Mouse (Mus musculus): ENCODE data around the gene Vps18. TPM values are rescaled to one million over a fixed set of nuclear protein-coding genes. Genes with fewer than 3 reads are reported as not detected.

The Vps18 gene
- total RNA-seq (2021) = 10 to 100 TPM; 40.2 to 40.5 TPM
- long read RNA-seq, experiment 1, full-length matches to known transcripts = 34 of 48 reads
- long read RNA-seq, experiment 1, partial matches to known transcripts = 14 of 48 reads
- long read RNA-seq, experiment 1, other reads (novel, unspliced or antisense) = 0 of 48 reads
- long read RNA-seq, experiment 2, full-length matches to known transcripts = 30 of 50 reads
- long read RNA-seq, experiment 2, partial matches to known transcripts = 19 of 50 reads
- long read RNA-seq, experiment 2, other reads (novel, unspliced or antisense) = 1 of 50 reads

- intact Hi-C loops (cut with DNase I) = loop anchor here (2.0 to 10.0 kb wide), 2 partner anchors 38 to 244 kb away; partner anchors contain the start of gene Knl1
- peak; percentile 99 for DNase-seq (ENCODE audit: low spot score in 2 of 2)
Measured at GRCm38 (mm10) chr2:119288270-119288882, at the start of gene Vps18. TSS of gene Vps18 (plus strand) at chr2:119288740.

GRCm38 (mm10) chr2:119240075-119240818 is 48.3 kb upstream of the Vps18 start:
- intact Hi-C loops (cut with DNase I) = no loop called here
- no peak for DNase-seq (ENCODE audit: low spot score in 2 of 2)

GRCm38 (mm10) chr2:119240819-119241186 is 47.7 kb upstream of the Vps18 start:
- intact Hi-C loops (cut with DNase I) = no loop called here
- DNase-seq (ENCODE audit: low spot score in 2 of 2) = no peak

GRCm38 (mm10) chr2:119242548-119242947 is 46.0 kb upstream of the Vps18 start:
- no peak for DNase-seq (ENCODE audit: low spot score in 2 of 2)
- intact Hi-C loops (cut with DNase I) = no loop called here

- DNase-seq (ENCODE audit: low spot score in 2 of 2) = no peak
- intact Hi-C loops (cut with DNase I) = no loop called here
Measured at GRCm38 (mm10) chr2:119245246-119245645, 43.3 kb upstream of the Vps18 start.

GRCm38 (mm10) chr2:119247904-119248303 is 40.6 kb upstream of the Vps18 start:
- intact Hi-C loops (cut with DNase I) = no loop called here
- peak; percentile 17 to 46 for DNase-seq (ENCODE audit: low spot score in 2 of 2)

GRCm38 (mm10) chr2:119249592-119250061 is 38.9 kb upstream of the Vps18 start:
- intact Hi-C loops (cut with DNase I) = loop anchor here (2.0 kb wide), 1 partner anchor 39 kb away; the partner anchor contains the start of gene Vps18
- no peak for DNase-seq (ENCODE audit: low spot score in 2 of 2)

GRCm38 (mm10) chr2:119250377-119250776 is 38.2 kb upstream of the Vps18 start:
- no peak for DNase-seq (ENCODE audit: low spot score in 2 of 2)
- intact Hi-C loops (cut with DNase I) = loop anchor here (2.0 kb wide), 1 partner anchor 38 kb away; the partner anchor contains the start of gene Vps18

GRCm38 (mm10) chr2:119250826-119251478 is 37.6 kb upstream of the Vps18 start:
- intact Hi-C loops (cut with DNase I) = loop anchor here (2.0 kb wide), 1 partner anchor 38 kb away; the partner anchor contains the start of gene Vps18
- peak; percentile 60 to 79 for DNase-seq (ENCODE audit: low spot score in 2 of 2)

GRCm38 (mm10) chr2:119254976-119255375 is 33.6 kb upstream of the Vps18 start:
- DNase-seq (ENCODE audit: low spot score in 2 of 2) = no peak
- intact Hi-C loops (cut with DNase I) = no loop called here

- no peak for DNase-seq (ENCODE audit: low spot score in 2 of 2)
- intact Hi-C loops (cut with DNase I) = no loop called here
Measured at GRCm38 (mm10) chr2:119260518-119260917, 28.0 kb upstream of the Vps18 start.

- DNase-seq (ENCODE audit: low spot score in 2 of 2) = no peak
- intact Hi-C loops (cut with DNase I) = no loop called here
Measured at GRCm38 (mm10) chr2:119261326-119261725, 27.2 kb upstream of the Vps18 start.

GRCm38 (mm10) chr2:119262978-119263377 is 25.6 kb upstream of the Vps18 start:
- intact Hi-C loops (cut with DNase I) = no loop called here
- DNase-seq (ENCODE audit: low spot score in 2 of 2) = no peak

GRCm38 (mm10) chr2:119263813-119264212 is 24.7 kb upstream of the Vps18 start:
- intact Hi-C loops (cut with DNase I) = no loop called here
- no peak for DNase-seq (ENCODE audit: low spot score in 2 of 2)

GRCm38 (mm10) chr2:119270286-119270642 is 18.3 kb upstream of the Vps18 start:
- intact Hi-C loops (cut with DNase I) = no loop called here
- DNase-seq (ENCODE audit: low spot score in 2 of 2) = no peak

- DNase-seq (ENCODE audit: low spot score in 2 of 2) = peak; percentile 49 to 65
- intact Hi-C loops (cut with DNase I) = no loop called here
Measured at GRCm38 (mm10) chr2:119270643-119271331, 17.8 kb upstream of the Vps18 start, which contains the start of gene Rhov. TSS of gene Rhov (minus strand) at chr2:119271272.

GRCm38 (mm10) chr2:119274126-119274525 is 14.4 kb upstream of the Vps18 start:
- intact Hi-C loops (cut with DNase I) = no loop called here
- no peak for DNase-seq (ENCODE audit: low spot score in 2 of 2)

- intact Hi-C loops (cut with DNase I) = no loop called here
- no peak for DNase-seq (ENCODE audit: low spot score in 2 of 2)
Measured at GRCm38 (mm10) chr2:119276926-119277325, 11.6 kb upstream of the Vps18 start.

GRCm38 (mm10) chr2:119277810-119278209 is 10.7 kb upstream of the Vps18 start:
- intact Hi-C loops (cut with DNase I) = no loop called here
- DNase-seq (ENCODE audit: low spot score in 2 of 2) = no peak
